Mouse (Mus musculus) lung, postnatal 25 days (tissue): ENCODE measurements around the gene Tmem201.

Experiments used
- DNase-seq: peaks from one replicate; pipeline ENCODE4 v3.0.0; 2022; ENCODE audit warnings: low spot score

Gene Tmem201

DNA sequence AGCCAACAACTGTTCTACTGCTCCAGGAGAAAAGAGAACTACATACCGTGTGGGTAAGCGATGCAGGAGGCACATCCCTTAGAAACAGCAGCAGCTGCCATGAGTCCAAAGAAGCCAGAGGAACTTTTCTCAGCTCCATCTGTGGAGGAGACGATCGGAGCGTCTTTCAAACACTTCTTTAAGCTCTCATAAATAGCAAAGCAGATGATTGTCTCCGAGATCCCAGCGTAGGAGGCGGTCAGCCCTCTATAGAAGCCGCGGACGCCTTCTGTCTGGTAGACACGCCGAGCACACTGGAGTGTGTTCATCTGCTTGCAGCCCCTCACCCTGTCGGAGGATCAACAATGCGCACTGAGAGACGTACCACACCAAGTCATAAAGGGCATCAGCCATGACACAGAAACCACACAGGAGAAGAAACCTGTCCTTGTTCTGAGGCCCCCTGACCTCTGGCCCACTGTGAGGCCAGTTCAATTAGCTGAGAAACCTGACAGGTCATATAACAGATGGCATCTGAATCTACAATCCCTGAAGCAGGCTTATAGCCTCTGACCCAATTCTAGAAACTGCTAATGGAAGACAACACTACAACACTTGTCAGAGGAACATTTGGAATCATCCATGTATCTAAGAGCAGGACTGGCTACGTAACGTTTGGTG is 11.3 kb upstream of the Tmem201 start:
- no peak for DNase-seq

DNA sequence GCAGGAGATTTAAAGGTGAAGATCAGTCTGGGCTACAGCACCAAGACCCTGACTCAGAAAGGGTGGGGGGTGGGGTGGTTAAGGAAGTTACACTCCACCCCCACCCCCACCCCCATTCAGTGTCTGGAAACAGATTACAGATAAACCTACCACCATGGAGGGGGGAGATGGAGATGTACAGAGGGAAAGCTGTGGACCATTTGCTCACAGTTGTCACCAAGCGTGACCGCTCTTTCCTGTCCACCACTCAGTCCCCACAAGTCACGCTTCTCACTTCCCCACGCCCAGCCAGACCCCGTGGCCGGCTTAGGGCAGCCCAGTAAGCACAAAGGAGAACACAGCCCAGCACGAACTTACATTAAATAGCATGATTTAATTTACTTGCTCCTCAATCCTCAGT is 6.3 kb upstream of the Tmem201 start:
- no peak for DNase-seq

DNA sequence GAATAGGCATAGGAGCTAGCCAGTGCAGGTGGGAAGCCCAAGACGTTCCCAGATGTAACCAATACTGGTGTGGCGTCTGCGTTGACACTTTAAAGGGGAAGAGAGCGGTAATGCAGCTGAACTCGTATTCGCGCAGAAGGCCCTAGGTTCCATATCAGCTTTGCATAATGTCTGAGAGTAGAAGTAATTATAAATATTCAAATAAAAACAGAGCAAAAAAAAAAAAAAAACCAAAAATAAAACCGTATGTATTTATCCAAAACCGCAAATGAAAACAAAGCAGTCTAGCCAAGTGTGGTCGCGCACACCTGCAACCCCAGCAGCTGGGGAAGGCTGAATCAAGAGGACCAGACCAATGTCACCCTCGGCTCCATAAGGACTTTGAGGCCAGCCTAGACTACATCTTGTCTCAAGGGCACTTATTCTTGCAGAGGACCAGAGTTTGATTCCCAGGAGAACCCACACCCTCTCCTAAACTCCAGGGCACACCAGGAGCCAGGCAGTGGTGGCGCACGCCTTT is 4.2 kb upstream of the Tmem201 start:
- DNase-seq = no peak

DNA sequence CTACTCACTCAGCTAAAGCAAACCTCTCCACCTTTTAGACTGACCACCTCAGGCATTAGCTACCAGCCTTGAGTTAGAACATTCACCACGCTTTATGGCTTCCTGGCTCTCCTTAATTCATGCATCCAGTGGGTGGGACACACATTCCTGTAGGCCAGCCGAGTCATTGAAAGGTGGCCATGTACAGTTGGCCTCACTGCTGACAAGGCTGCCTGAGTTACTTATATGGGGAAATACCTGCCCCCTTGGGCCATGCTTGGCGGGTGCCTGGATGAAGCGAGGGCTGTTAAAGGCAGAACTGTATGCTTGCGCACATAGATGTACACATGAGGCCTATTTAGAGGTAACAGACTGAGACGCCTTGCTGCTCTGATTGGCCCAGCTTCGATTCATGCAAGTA is 2.5 kb upstream of the Tmem201 start:
- DNase-seq = no peak

DNA sequence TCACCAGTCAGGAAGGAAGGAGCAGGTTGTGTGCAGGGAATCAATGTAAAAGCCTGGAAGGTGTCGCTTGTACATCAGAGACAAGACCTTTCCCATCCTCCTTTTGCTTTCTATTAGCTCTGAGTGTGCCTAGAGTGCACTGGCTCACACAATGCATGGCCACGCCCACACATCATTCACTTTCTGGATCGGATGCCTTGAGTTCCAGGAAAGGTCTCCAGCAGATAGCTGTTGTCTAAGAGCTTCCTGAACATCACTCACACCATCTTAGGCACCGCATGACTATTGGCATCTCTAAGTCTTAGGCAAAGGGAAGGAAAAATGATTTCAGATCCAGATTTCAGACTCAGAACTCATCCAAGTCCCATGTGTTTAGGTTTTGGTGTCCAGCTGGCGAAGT is 1.6 kb upstream of the Tmem201 start:
- no peak for DNase-seq

DNA sequence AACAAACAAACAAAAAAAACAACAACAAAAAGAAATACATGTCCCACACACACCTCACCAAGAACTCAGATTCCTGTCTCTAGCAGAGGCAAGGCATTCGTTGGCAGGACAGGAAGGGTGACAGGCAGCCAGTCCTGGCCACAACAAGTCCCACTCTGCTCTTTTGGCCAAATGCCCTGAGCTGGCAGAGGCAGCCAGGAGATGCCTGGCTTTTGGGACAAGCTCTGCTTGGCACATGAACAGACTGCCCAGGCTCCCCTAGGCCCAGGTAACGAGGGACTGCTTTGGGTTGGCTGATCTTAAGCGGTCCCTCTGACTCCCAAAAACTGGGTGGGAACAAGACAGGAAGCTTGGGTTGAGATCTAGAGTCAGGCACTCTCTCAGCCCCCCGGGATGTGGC is 1.3 kb downstream of the Tmem201 start:
- DNase-seq = peak; percentile 18

DNA sequence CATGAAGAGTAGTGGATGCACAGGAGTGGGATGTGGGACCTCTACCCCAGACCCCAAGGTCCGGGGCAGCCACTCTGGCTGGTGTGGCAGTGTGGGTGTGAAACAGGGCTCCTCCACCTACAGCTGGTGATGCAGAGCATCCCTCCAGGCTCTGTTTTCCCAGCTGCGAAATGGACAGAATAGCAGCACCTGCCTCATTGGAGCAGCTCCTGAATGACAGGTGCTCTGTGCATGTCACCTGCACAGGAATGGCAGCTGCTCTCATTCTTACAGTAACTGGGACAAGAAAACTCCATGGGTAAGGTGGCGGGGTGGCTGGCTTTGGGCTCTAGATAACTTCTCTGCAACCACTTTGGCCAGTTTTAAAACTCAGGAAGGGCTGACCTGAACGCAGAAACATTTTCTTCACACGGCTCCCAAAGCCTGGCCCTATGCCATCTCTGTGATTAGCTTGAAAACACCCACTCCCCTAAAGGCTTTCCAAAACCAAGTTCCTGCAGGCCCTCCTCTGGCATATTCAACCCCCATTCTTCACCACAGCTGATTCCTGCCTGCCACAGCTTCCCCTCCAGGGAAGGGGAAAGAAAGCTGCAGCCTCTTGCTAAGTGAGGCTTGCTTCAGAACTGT is 2.1 kb downstream of the Tmem201 start:
- DNase-seq = no peak

DNA sequence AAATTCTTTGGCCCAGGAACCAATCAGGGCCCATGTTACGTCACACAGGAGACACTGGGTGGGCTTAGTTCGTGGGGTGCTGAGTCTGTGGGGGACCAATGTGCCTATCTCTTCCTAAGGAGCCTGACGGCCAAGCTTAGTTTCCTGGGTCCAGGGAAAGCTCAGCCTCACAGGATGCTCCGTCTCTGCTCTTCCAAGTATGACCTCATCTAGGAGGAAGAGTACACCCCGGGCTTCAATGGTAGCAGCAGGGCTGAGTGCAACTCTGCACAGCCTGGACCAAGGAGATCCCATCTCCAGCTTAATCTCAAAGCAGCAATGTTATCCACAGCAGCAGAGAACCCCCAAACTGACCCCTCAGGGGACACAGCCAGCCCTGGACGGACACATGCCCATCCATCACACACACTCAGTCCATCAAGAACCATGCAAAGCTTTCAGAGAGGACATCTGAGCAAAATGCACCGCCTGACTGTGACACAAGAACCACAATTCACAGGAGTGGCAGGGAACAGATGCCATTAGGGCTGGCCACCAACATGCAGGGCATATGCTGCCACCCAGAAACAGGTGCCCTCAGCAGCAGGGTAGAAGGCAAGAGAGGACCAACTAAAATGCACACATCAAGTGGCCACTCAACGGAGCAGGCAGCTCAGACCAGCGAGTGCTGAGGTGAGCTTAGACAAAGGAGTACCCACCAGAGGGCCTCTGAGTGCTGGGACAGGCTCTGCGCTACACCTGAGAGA is 2.9 kb downstream of the Tmem201 start:
- no peak for DNase-seq

DNA sequence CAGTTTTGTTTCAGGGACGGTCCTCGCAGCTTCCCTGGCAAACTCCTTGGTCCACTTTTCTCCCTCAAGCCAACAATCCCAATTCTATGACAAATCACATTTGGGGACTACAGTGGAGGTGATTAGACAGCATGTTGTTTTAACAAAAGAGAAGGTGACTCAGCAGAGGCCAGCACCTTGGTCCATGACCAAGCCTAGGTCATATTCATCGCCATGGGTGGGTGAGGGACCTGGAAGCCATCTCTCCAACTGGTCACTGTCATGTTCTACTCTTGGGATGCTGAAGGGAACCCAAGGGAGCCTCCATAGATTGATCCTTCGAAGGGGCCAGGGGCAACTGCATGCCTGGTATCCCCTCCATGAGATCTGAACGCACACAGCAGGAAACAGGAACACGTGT is 3.6 kb downstream of the Tmem201 start:
- DNase-seq = no peak

DNA sequence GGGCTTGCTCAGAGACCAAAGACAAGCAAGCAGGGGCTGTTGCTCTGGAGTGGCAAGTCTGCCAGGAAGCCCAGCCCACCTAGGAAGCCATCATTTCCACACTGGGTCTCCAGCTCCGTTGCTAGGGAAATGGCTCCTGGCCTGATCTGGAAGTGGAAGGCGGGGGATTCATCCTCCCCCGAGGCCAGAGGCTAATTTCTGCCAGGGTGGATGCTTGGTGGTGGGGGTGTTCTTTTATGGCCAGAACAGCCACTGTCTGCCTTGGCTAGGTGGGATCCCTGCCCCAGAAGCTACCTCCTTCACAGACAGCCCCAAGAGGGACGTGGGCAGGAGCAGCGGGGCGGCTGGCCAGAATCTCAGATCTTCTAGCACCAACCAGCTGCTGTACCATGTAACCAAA is 4.1 kb downstream of the Tmem201 start:
- no peak for DNase-seq

DNA sequence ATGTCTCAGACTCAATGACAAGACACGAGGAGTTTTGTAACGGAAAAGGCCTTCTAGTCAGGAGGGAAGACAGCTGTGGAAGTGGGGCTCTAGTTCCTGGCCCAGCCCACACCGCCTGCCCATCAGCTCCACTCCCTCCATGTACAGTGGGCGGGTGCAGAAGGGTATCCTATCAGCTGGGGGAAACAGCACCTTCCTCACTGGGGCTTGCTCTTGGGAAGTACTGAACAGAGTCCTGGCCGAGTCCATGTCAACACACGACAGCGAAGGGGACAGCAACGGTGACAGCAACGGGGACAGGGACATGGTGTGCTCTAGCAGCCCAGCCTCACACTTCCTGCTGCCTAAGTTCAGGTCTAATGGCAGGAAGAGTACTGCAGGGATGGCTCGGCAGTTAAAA is 5.0 kb downstream of the Tmem201 start:
- no peak for DNase-seq

DNA sequence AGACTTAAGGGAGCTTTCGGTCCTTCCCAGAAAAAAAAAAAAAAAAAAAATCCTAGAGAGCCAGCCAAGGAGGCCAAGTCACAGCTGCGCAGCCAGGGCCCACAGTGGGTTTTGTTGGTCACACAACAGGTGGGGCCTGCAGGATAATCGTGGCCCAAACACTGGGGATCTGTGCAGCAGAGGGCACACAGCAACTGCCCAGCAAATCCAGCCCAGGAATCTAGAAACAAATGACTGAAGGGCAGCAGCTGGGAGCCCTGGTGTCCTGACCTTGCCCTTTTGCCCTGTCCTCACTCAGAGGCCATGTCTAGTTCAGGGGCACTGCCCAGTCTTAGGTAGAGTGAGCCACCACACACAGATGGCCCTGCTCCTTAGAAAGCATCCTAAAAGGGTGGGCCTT is 5.5 kb downstream of the Tmem201 start:
- no peak for DNase-seq

DNA sequence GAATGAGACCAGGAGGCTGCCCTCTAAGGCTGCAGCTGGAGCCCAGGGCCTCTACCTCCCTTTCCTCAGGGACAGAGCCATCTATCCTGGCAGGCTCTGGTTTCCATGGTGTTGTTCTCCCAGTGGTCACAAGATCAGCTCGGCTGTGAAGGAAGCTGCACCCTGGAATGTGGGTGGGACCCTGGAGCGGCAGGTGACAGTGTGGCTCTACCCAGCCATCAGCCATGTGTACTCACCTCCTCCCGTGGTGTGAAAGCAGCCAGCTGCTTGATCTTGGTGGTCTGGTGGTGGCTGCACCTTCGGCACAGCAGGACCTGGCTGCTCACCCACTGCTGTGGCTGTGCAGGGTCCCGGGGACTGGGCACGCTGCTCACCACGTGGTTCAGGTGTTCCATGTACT is 7.0 kb downstream of the Tmem201 start:
- no peak for DNase-seq

DNA sequence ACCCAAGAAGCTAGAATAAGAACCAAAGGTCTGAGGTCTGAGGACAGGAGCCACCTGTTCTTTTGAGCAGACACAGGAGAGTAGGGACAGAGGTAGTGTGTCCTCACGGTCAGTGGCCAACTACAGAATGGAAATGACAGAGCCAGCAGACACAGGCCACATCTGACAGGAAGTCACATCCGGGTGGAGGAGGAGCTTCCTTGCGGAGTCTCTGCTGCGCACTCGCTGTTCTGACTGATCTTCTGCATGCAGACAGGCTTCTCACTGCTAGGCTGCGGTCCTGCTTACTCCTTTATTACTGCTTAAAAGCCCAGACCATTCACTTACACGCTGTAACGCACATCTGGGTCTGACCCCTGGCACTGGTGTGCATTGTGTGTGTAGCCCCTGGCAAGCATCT is 9.0 kb downstream of the Tmem201 start:
- DNase-seq = peak; percentile 53

DNA sequence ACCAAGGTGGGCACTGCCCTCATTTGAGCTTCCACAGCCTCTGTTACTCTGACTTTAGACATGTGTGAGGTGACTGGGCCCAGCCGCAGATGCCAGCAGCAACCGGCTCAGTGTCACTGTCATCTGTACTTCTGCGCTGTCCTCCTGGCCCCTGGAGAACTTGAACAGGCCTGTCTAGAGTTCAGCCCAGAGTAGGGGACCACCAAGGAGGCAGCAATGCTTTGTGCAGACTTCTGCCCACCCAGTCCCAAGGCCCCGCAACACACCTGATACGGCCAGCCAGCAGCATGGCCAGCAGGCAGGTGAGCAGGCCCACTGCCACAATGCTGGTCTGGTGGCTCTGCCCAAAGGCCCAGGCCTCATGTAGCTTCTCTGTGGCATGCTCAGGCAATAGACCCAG is 10.2 kb downstream of the Tmem201 start:
- no peak for DNase-seq

DNA sequence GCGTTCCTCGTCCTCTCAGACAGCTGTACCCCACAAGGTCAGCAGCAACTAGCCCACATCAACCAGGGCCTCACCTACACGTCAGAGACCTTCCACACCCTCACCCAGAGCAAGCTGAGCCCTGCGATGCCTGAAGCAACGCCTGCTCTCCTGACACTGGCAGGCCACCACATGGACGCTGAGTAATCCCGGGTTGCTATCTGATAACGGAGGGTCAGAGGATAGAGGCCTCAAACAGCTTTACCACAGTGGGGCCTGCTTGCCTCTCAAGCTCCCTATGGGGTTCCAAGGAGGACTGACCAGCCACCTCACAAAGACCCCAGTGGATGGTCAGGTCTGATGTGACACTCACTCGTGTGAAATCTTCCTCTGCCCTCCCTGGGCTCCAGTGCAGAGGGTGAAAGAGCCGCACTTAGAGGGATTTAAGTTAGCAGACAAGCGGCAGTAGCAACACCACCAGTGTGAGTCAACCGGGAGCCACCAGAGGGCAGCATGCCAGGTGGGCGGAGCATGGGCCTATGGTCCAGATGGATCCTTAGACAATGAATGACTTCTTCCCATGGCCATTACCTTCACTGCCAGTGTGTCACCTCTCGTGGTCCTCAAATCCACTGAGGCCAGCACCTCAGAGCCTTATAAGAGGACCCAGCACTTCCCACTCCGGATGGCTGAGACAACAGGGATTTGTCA is 12.0 kb downstream of the Tmem201 start:
- peak; percentile 61 for DNase-seq

DNA sequence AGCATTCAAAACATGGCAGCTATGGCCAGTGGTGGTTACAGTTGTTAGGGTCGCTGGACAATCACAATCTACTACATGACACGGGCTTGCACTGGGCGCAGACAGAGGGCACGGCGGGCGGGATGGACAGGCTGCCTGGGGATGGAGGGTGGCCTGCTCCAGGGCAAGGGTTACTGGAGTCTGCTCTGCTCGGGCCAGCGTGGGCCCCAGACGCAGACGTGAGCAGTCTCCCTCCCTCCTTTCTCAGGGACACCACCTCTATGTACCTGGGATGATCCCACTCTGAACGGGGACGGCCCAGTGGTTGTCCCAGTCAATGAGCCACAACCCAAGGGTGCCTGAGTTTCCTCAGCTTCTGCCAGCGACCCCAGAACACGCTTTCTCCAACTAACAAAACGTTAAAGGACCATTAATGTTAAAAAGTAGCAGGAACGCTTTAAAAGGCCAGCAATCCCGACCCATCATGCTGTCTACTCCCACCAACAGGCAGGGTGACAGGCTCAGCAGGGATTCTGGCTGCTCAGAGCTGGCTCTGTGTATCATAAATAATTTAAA is 12.9 kb downstream of the Tmem201 start:
- DNase-seq = no peak

DNA sequence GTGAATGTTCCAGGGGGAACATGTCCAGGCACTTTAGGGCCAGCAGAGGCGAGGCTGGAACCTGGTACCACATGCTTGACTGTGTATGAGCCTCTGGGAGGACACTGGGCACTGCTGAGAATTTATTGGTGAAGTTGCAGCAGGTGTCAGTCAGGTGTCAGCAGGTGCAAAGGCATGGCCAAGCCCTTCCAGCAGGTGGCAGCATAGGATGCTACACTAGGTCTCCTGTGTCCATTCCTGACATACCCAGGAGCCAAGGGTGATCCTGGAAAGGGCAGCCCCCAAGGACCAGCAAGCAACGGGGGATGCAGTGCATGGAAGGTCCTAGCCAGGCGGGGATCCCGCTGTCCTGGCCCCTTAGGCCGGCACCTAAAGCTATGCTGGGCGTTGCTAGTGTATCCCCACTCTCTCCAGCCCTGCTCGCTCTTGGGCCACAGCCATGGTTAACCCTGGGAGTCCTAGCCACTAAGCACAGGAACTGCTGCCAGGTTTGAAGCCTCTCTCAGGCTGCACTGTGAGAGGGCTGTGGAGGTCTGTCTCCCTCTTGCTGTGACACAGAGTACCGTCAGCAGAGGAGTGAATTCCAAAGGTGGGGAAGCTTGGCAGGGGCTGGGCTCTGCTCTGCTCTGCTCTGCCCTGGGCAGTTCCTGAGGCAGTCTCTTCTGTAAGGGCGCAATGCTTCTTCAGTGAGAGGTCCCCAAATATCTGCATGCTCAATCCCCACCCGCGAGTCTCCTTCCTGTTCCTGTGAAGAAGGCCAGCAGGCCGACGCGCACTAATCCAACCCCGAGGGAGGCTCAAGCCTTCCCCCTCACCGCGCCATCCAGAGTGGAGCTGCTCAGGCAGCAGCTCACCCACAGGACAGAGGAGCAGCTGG is 13.8 kb downstream of the Tmem201 start:
- DNase-seq = peak; percentile 62

DNA sequence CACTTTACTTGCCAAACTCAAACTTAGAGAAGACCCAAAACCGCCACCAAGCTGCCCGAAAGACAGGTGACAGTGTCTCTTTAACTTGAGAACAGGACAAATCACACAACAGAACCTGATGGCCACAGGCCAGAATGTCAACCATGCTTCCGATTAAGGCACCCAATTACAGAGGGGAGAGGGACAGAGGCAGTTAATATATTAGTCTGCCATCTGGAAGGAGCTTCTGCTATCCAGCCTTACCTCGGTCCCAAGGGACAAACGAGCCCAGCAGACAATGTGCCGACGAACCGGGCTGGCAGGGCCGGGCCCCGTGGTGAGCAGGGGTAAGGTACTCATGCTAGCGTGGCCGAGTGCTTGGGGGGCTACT is 14.8 kb downstream of the Tmem201 start:
- no peak for DNase-seq

DNA sequence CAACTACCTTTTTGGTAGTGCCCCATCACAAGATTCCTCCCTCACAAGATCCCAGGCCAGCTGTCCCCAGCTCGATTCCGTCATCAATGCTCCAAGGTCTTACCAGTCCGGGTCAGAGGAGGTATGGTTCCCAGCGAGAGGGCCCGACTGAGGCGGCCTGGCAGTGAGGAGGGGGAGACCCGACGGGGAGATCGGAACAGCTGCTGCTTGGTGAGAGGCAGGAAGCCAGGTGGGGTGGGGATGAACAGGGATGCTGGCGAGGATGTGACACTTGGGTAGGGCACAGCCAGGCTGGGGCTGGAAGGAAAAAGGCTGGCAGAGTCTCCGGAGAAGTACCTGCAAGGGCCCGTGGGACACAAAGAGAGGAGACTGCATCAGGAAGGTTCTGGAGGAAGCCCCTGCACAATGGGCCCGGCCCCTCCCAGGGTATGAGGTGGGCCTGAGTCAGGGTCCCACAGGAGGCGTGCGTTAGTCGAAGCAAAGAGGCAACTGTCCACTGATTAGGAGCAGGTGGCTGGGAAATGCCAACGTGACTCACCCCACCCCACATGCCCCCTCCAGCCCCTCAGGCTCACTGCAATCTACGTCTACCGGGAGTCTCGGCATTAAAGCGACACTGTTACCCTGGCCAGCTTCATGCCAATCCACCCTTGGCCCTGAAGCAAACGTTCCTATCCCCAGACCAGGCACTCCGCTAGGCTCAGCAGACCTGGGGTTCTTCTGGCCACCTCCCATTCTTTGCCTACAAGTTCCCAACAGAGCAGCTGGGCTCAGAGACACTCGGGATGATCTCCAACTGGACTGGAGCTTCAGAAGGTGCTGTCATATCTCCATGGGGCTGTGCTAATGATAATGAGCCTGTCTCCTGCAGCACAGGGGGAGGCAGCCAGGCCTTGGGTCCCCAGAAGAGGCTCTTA is 15.5 kb downstream of the Tmem201 start:
- DNase-seq = no peak
